Mouse (Mus musculus): Measurements from ENCODE around the gene Nop56.

DNA sequence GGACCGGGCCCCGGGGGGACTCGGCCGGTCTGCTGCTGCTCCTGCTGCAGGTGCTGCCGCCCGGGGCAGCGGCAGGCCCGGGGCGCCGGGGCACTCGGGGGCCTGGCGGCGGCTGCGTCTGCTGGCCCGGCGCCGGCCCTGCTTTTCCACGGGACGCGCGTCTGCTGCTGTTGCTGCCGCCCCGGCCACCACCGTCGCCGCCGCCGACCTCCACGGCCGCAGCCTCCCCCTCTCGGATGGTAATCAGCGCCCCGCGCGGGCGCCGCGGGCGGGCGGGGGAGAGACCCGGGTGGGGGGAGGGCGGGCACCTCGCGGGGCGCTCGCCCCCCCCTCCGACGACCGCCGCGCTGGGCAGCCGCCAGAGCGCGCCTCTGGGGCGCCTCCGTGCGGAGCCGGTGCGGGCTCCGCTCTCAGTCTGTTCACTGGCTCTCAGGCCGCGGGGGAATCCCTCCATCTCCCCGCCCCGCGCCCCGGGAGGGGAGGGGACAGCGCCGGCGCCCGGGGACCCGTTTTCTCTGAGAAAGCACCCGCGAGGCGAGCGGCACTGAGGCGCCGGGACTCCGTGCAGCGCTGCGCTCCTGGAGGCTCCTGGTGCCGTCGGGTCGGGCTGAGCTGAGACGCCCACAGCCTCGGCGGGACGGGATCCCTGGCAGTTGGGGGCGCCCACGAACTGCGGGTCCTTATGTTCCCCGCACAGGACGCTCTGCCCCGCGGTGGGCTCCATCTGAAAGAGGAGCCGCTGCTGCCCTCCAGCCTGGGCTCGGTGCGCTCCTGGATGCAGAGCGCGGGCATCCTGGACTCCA, 21.3 kb downstream of the Nop56 start:
- TF ChIP-seq CTCF (conservative IDR thresholded peaks at IDR 0.05; ENCODE audit: low read length) (no peak), NANOG (IDR thresholded peaks at IDR 0.05; ENCODE audit: borderline replicate concordance, low read length) (no peak), POU5F1 (IDR thresholded peaks at IDR 0.05; ENCODE audit: borderline replicate concordance, low read length) (no peak)

Measured in E14TG2a.4 (cell line).